Mouse (Mus musculus) cortical plate, adult 2 months (tissue): ENCODE results near the gene Nol6.

Experiments
- CTCF ChIP-seq: fragments of 200-500 bp; IDR thresholded peaks from 2 replicates; pipeline ENCODE4 v1.5.1; 2011; ENCODE audit warnings: mild to moderate bottlenecking, control low read depth, low read length; ENCODE audit not compliant: insufficient read depth; ENCODE audit errors: extremely low read depth
- POLR2A ChIP-seq: fragments of 200-500 bp; IDR thresholded peaks from 2 replicates; pipeline ENCODE4 v1.6.1; 2011; ENCODE audit warnings: mild to moderate bottlenecking, low read length, control low read depth; ENCODE audit not compliant: insufficient read depth; ENCODE audit errors: extremely low read depth

DNA sequence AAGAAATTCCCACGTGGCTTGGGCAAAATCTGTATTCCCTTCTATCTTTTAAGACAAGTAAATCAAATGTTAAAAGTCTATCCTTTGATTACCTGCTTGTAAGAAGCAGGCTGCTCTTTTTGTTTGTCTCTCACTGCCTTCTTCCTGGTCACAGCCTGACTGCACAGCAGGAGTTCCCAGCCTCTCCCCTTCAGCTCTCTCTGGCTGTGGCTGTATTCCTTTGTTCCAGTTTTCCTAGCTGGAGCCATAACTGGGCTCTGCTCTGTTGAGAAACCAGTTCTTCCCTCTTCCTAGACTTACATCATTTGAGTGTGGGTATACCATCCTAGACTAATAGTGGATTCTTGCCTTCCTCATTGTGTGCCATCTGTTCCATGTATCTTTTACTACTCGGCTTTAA lies 40.7 kb upstream of the Nol6 start:
- TF ChIP-seq CTCF (no peak), POLR2A (no peak)
